Mouse (Mus musculus): ENCODE results near the gene Rreb1.

Gene Rreb1

GRCm38 (mm10) chr13:37846962-37847570 is 68.9 kb downstream of the Rreb1 start:
- Histone ChIP-seq H3K36me3 (ENCODE audit: control insufficient read depth, insufficient read depth, low read length, poor library complexity, severe bottlenecking) (no peaks in the 10 kb centered on the region), H3K27me3 (ENCODE audit: control insufficient read depth, insufficient read depth, low read length, poor library complexity, severe bottlenecking) (no peaks in the 10 kb centered on the region)
- DNase-seq (ENCODE audit: low read depth, low spot score) = no peak

GRCm38 (mm10) chr13:37847601-37848358 is 69.6 kb downstream of the Rreb1 start:
- DNase-seq (ENCODE audit: low read depth, low spot score) = no peak
- H3K36me3 ChIP-seq (ENCODE audit: control insufficient read depth, insufficient read depth, low read length, poor library complexity, severe bottlenecking) = no peaks in the 10 kb centered on the region
- no peaks in the 10 kb centered on the region for H3K27me3 ChIP-seq (ENCODE audit: control insufficient read depth, insufficient read depth, low read length, poor library complexity, severe bottlenecking)

- no peak for DNase-seq (ENCODE audit: low read depth, low spot score)
- no peaks in the 10 kb centered on the region for H3K27me3 ChIP-seq (ENCODE audit: control insufficient read depth, insufficient read depth, low read length, poor library complexity, severe bottlenecking)
Measured at GRCm38 (mm10) chr13:37848438-37848837, 70.2 kb downstream of the Rreb1 start.

GRCm38 (mm10) chr13:37851617-37852016 is 73.4 kb downstream of the Rreb1 start:
- Histone ChIP-seq H3K36me3 (ENCODE audit: control insufficient read depth, insufficient read depth, low read length, poor library complexity, severe bottlenecking) (no peaks in the 10 kb centered on the region), H3K27me3 (ENCODE audit: control insufficient read depth, insufficient read depth, low read length, poor library complexity, severe bottlenecking) (no peaks in the 10 kb centered on the region)
- no peak for DNase-seq (ENCODE audit: low read depth, low spot score)

More at GRCm38 (mm10) chr13:37848438-37848837, 70.2 kb downstream of the Rreb1 start:
- no peaks in the 10 kb centered on the region for H3K36me3 ChIP-seq (ENCODE audit: control insufficient read depth, insufficient read depth, low read length, poor library complexity, severe bottlenecking)

- peak; percentile 64 for DNase-seq (ENCODE audit: low read depth, low spot score)
- H3K36me3 ChIP-seq (ENCODE audit: control insufficient read depth, insufficient read depth, low read length, poor library complexity, severe bottlenecking) = no peaks in the 10 kb centered on the region
- no peaks in the 10 kb centered on the region for H3K27me3 ChIP-seq (ENCODE audit: control insufficient read depth, insufficient read depth, low read length, poor library complexity, severe bottlenecking)
Measured at GRCm38 (mm10) chr13:37852850-37853249, 74.7 kb downstream of the Rreb1 start.

GRCm38 (mm10) chr13:37853441-37853840 is 75.2 kb downstream of the Rreb1 start:
- Histone ChIP-seq H3K27me3 (ENCODE audit: control insufficient read depth, insufficient read depth, low read length, poor library complexity, severe bottlenecking) (no peaks in the 10 kb centered on the region), H3K36me3 (ENCODE audit: control insufficient read depth, insufficient read depth, low read length, poor library complexity, severe bottlenecking) (no peaks in the 10 kb centered on the region)
- DNase-seq (ENCODE audit: low read depth, low spot score) = peak; percentile 68

GRCm38 (mm10) chr13:37854031-37854431 is 75.8 kb downstream of the Rreb1 start:
- DNase-seq (ENCODE audit: low read depth, low spot score) = peak; percentile 69
- Histone ChIP-seq H3K36me3 (ENCODE audit: control insufficient read depth, insufficient read depth, low read length, poor library complexity, severe bottlenecking) (no peaks in the 10 kb centered on the region), H3K27me3 (ENCODE audit: control insufficient read depth, insufficient read depth, low read length, poor library complexity, severe bottlenecking) (no peaks in the 10 kb centered on the region)

GRCm38 (mm10) chr13:37854455-37855220 is 76.4 kb downstream of the Rreb1 start:
- peak; percentile 58 for DNase-seq (ENCODE audit: low read depth, low spot score)
- Histone ChIP-seq H3K36me3 (ENCODE audit: control insufficient read depth, insufficient read depth, low read length, poor library complexity, severe bottlenecking) (no peaks in the 10 kb centered on the region), H3K27me3 (ENCODE audit: control insufficient read depth, insufficient read depth, low read length, poor library complexity, severe bottlenecking) (no peaks in the 10 kb centered on the region)

- no peak for DNase-seq (ENCODE audit: low read depth, low spot score)
- no peaks in the 10 kb centered on the region for H3K27me3 ChIP-seq (ENCODE audit: control insufficient read depth, insufficient read depth, low read length, poor library complexity, severe bottlenecking)
Measured at GRCm38 (mm10) chr13:37855221-37855757, 77.1 kb downstream of the Rreb1 start.

GRCm38 (mm10) chr13:37855765-37856164 is 77.6 kb downstream of the Rreb1 start:
- no peaks in the 10 kb centered on the region for H3K36me3 ChIP-seq (ENCODE audit: control insufficient read depth, insufficient read depth, low read length, poor library complexity, severe bottlenecking)
- peak; percentile 51 for DNase-seq (ENCODE audit: low read depth, low spot score)
- H3K27me3 ChIP-seq (ENCODE audit: control insufficient read depth, insufficient read depth, low read length, poor library complexity, severe bottlenecking) = no peaks in the 10 kb centered on the region

More at GRCm38 (mm10) chr13:37855221-37855757, 77.1 kb downstream of the Rreb1 start:
- H3K36me3 ChIP-seq (ENCODE audit: control insufficient read depth, insufficient read depth, low read length, poor library complexity, severe bottlenecking) = no peaks in the 10 kb centered on the region

GRCm38 (mm10) chr13:37856537-37856936 is 78.3 kb downstream of the Rreb1 start:
- Histone ChIP-seq H3K27me3 (ENCODE audit: control insufficient read depth, insufficient read depth, low read length, poor library complexity, severe bottlenecking) (no peaks in the 10 kb centered on the region), H3K36me3 (ENCODE audit: control insufficient read depth, insufficient read depth, low read length, poor library complexity, severe bottlenecking) (no peaks in the 10 kb centered on the region)
- DNase-seq (ENCODE audit: low read depth, low spot score) = no peak

- DNase-seq (ENCODE audit: low read depth, low spot score) = peak; percentile 94
- Histone ChIP-seq H3K27me3 (ENCODE audit: control insufficient read depth, insufficient read depth, low read length, poor library complexity, severe bottlenecking) (no peaks in the 10 kb centered on the region), H3K36me3 (ENCODE audit: control insufficient read depth, insufficient read depth, low read length, poor library complexity, severe bottlenecking) (no peaks in the 10 kb centered on the region)
Measured at GRCm38 (mm10) chr13:37857284-37858065, 79.3 kb downstream of the Rreb1 start.

GRCm38 (mm10) chr13:37858066-37858501 is 79.9 kb downstream of the Rreb1 start:
- no peaks in the 10 kb centered on the region for H3K36me3 ChIP-seq (ENCODE audit: control insufficient read depth, insufficient read depth, low read length, poor library complexity, severe bottlenecking)
- no peak for DNase-seq (ENCODE audit: low read depth, low spot score)
- no peaks in the 10 kb centered on the region for H3K27me3 ChIP-seq (ENCODE audit: control insufficient read depth, insufficient read depth, low read length, poor library complexity, severe bottlenecking)

- H3K27me3 ChIP-seq (ENCODE audit: control insufficient read depth, insufficient read depth, low read length, poor library complexity, severe bottlenecking) = no peaks in the 10 kb centered on the region
- DNase-seq (ENCODE audit: low read depth, low spot score) = no peak
- no peaks in the 10 kb centered on the region for H3K36me3 ChIP-seq (ENCODE audit: control insufficient read depth, insufficient read depth, low read length, poor library complexity, severe bottlenecking)
Measured at GRCm38 (mm10) chr13:37858508-37858907, 80.3 kb downstream of the Rreb1 start.

Data from splenic B cell, adult 2 months (primary cell).